Mouse (Mus musculus): ENCODE measurements at regions not wholly inside any gene's neighbourhood (a gene's known extent, or its start where the extent isn't known, plus 50 kb on each side); places are given as distances from the start of the nearest gene placed in this dataset.

DNA sequence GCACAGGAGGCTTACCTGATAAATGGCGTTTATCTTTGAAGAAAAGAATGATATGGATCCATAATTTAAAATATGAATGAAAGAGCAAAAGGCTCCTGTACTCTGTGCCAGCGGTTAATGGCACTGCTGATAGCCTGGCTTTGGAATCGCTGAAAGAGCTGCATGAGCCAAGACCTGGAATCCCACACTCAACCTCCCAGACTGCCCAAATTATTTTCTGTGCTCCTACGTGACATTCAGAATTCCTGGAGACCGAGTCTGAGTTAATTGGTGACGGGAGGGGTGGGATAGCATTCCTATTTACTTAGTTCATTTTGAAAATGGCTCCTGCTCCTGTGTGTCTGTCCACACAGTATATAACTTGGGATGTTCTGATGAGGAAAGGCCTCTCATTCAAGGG is 129.0 kb upstream of the Dyrk2 start:
- Histone ChIP-seq H3K27me3 (ENCODE audit: control insufficient read depth, insufficient read depth, low read length) (no peaks in the 10 kb centered on the region), H3K27ac (ENCODE audit: low read depth, low read length) (no peak overlapping the region), H3K36me3 (ENCODE audit: control insufficient read depth, insufficient read depth, low read length) (no peaks in the 10 kb centered on the region), H3K9ac (ENCODE audit: low read depth, low read length) (no peak overlapping the region), H3K4me2 (replicated peaks; ENCODE audit: low read depth, low read length) (no peak overlapping the region), H3K9me3 (ENCODE audit: control insufficient read depth, low read length) (no peaks in the 10 kb centered on the region), H3K4me3 (ENCODE audit: low read length) (no peak overlapping the region), H3K4me1 (ENCODE audit: control insufficient read depth, insufficient read depth, low read length) (no peaks in the 10 kb centered on the region)
- no peak for ATAC-seq (ENCODE audit: low FRiP score, low TSS enrichment)
- 82% methylated on average over 6 of the region's 6 CpGs for WGBS

DNA sequence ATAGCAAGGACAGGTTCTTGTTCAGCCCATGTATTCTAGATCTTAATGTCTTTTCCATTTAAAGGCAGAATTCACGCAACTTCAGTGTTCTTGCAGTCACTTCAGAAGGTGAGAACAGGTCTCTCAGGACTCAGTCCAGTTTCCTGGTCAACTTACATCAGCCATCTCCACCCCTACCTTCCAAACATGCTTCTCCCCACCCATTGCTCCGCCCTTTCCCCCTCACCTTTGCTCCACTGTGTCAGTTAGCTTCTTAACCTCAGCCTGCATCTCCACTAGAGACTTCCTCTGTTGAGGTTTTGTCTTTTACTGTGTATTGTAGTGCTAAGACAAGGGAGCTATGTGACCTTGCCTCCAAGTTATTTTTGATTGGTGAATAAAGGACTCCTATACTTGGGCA is 127.0 kb upstream of the Dyrk2 start:
- H3K36me3 ChIP-seq (ENCODE audit: control insufficient read depth, insufficient read depth, low read length) = no peaks in the 10 kb centered on the region
- no peaks in the 10 kb centered on the region for H3K4me1 ChIP-seq (ENCODE audit: control insufficient read depth, insufficient read depth, low read length)
- H3K9me3 ChIP-seq (ENCODE audit: control insufficient read depth, low read length) = no peaks in the 10 kb centered on the region
- no peak for ATAC-seq (ENCODE audit: low FRiP score, low TSS enrichment)
- no peak overlapping the region for H3K27ac ChIP-seq (ENCODE audit: low read depth, low read length)
- no peaks in the 10 kb centered on the region for H3K27me3 ChIP-seq (ENCODE audit: control insufficient read depth, insufficient read depth, low read length)
- H3K4me3 ChIP-seq (ENCODE audit: low read length) = no peak overlapping the region
- no peak overlapping the region for H3K9ac ChIP-seq (ENCODE audit: low read depth, low read length)
- WGBS = 98% methylated on average over 2 of the region's 2 CpGs
- H3K4me2 ChIP-seq (replicated peaks; ENCODE audit: low read depth, low read length) = no peak overlapping the region

DNA sequence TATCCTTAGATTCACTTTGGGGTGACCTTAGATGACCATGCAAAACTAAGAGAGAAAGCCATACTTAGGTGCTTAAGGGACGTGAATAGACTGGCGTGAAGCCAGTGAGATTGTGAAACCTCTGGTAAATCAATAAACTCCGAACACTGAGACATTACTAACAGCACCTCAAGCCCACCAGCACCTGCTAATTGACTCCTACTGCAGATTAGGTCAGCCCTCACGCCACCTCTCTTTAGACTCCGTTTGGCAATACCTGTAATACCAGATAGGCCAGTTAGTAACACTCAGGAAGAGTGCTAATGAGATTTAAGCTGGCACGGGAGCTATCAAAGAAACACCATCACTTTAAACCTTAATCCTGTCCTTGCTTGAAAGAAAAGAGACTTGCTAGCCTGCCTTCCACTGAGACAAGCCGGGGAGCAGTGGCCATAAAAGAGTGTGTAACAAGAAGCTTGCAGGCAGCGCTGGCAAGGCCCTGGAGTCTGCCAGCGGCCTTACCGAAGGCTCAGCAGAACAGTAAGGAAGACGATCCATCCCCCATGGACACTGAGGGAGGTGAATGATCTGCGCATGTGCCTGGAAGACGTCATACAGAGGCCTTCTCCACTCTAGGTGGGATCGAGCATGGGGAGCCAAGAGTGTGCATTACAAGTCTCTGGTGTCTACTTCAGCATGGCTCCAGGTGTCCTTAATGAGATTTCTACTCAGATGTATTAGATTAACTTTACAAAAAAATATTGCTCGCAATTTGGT is 124.0 kb upstream of the Dyrk2 start:
- ATAC-seq (ENCODE audit: low FRiP score, low TSS enrichment) = no peak
- Histone ChIP-seq H3K4me1 (ENCODE audit: control insufficient read depth, insufficient read depth, low read length) (no peaks in the 10 kb centered on the region), H3K9ac (ENCODE audit: low read depth, low read length) (no peak overlapping the region), H3K36me3 (ENCODE audit: control insufficient read depth, insufficient read depth, low read length) (no peaks in the 10 kb centered on the region), H3K27ac (ENCODE audit: low read depth, low read length) (no peak overlapping the region), H3K4me3 (ENCODE audit: low read length) (no peak overlapping the region), H3K4me2 (replicated peaks; ENCODE audit: low read depth, low read length) (no peak overlapping the region), H3K27me3 (ENCODE audit: control insufficient read depth, insufficient read depth, low read length) (no peaks in the 10 kb centered on the region), H3K9me3 (ENCODE audit: control insufficient read depth, low read length) (no peaks in the 10 kb centered on the region)
- WGBS = 51% methylated on average over 15 of the region's 15 CpGs

DNA sequence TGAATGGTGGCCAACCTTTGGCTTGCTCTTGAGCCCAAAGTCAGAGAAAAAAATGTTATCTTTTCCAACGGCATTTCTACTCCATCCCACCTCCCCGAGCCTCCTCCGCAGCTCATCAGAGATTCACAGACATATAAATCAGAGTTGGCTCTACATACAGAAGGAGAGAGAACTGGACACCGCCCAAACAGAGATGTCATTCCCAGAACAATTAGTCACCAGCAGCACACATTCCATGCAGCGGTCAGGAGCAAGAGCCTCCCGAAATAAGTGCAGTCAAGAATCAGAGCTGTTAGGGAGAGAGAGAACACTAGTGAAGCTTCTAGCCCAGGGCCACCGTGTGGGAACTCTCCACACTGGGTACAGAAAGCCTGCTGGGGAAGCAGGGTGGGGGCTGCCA is 121.2 kb upstream of the Dyrk2 start:
- Histone ChIP-seq H3K27me3 (ENCODE audit: control insufficient read depth, insufficient read depth, low read length) (no peaks in the 10 kb centered on the region), H3K4me1 (ENCODE audit: control insufficient read depth, insufficient read depth, low read length) (no peaks in the 10 kb centered on the region), H3K9ac (ENCODE audit: low read depth, low read length) (no peak overlapping the region), H3K4me3 (ENCODE audit: low read length) (no peak overlapping the region), H3K9me3 (ENCODE audit: control insufficient read depth, low read length) (no peaks in the 10 kb centered on the region), H3K36me3 (ENCODE audit: control insufficient read depth, insufficient read depth, low read length) (no peaks in the 10 kb centered on the region), H3K27ac (ENCODE audit: low read depth, low read length) (no peak overlapping the region), H3K4me2 (replicated peaks; ENCODE audit: low read depth, low read length) (no peak overlapping the region)
- 51% methylated on average over 7 of the region's 7 CpGs for WGBS
- ATAC-seq (ENCODE audit: low FRiP score, low TSS enrichment) = no peak

DNA sequence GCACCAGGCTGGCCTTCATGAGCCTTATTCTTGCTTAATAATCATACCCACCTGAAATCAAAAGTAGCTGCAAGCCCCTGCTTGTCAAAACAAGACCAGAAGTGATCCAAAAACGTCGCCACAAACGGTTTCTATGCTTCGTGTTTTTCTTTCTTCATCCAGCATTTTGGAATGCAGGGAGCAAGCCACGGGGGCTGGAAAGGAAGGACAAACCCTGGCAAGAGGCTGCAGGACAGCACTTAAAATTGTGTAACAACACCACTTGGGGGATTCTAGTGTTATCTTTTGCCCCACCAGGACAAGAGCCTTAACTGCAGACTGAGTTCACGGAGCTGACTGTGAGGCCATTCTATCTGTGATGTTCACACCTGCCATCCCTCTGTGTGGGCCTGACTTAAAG is 120.5 kb upstream of the Dyrk2 start:
- Histone ChIP-seq H3K4me1 (ENCODE audit: control insufficient read depth, insufficient read depth, low read length) (no peaks in the 10 kb centered on the region), H3K27ac (ENCODE audit: low read depth, low read length) (no peak overlapping the region), H3K4me2 (replicated peaks; ENCODE audit: low read depth, low read length) (no peak overlapping the region), H3K27me3 (ENCODE audit: control insufficient read depth, insufficient read depth, low read length) (no peaks in the 10 kb centered on the region), H3K9me3 (ENCODE audit: control insufficient read depth, low read length) (no peaks in the 10 kb centered on the region), H3K4me3 (ENCODE audit: low read length) (no peak overlapping the region), H3K36me3 (ENCODE audit: control insufficient read depth, insufficient read depth, low read length) (no peaks in the 10 kb centered on the region), H3K9ac (ENCODE audit: low read depth, low read length) (no peak overlapping the region)
- ATAC-seq (ENCODE audit: low FRiP score, low TSS enrichment) = no peak
- WGBS = 79% methylated on average over 6 of the region's 6 CpGs

DNA sequence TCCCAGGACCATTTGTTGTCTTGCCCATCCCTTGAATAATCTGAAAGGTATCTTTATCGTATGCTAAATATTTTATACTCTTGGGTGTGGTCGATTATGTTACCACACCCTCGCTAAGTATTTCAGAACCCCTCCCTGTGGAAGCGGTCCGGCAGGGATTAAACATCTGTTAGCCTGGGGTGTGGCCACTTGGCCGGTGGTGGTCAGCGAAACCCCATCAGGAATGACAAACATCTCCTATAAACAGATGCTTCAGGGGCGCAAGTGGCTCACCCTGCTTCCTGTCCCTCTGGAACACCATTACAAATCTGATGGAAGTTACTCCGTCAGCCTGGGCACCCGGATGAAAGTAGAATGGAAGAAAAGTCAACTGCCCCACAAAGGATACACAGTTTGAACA is 119.8 kb upstream of the Dyrk2 start:
- Histone ChIP-seq H3K9me3 (ENCODE audit: control insufficient read depth, low read length) (no peaks in the 10 kb centered on the region), H3K4me3 (ENCODE audit: low read length) (no peak overlapping the region), H3K27me3 (ENCODE audit: control insufficient read depth, insufficient read depth, low read length) (no peaks in the 10 kb centered on the region), H3K4me1 (ENCODE audit: control insufficient read depth, insufficient read depth, low read length) (no peaks in the 10 kb centered on the region), H3K9ac (ENCODE audit: low read depth, low read length) (no peak overlapping the region), H3K27ac (ENCODE audit: low read depth, low read length) (no peak overlapping the region), H3K4me2 (replicated peaks; ENCODE audit: low read depth, low read length) (no peak overlapping the region), H3K36me3 (ENCODE audit: control insufficient read depth, insufficient read depth, low read length) (no peaks in the 10 kb centered on the region)
- ATAC-seq (ENCODE audit: low FRiP score, low TSS enrichment) = peak; percentile 20; the same call in 1 of the 2 replicates
- 83% methylated on average over 10 of the region's 10 CpGs for WGBS

DNA sequence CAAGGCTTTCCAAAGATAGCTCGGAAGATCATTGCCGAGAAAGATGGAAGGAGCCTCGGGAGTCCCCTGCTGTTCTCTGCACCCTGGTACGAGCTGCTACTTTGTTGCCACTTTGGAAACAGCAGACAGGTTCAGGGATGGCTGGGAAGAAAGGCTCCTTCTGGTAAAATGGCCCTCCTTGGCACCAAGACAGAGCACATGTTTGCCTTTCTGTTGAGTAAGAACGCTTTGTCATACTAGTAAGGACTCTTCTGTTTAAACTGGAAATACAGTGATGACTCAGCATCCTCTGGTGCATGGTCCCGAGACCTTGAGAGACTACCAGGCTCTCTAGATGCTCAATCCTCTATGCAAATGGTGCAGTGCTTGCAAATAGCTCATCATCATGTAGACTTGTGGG is 118.2 kb upstream of the Dyrk2 start:
- no peak overlapping the region for H3K9ac ChIP-seq (ENCODE audit: low read depth, low read length)
- WGBS = 87% methylated on average over 6 of the region's 6 CpGs

DNA sequence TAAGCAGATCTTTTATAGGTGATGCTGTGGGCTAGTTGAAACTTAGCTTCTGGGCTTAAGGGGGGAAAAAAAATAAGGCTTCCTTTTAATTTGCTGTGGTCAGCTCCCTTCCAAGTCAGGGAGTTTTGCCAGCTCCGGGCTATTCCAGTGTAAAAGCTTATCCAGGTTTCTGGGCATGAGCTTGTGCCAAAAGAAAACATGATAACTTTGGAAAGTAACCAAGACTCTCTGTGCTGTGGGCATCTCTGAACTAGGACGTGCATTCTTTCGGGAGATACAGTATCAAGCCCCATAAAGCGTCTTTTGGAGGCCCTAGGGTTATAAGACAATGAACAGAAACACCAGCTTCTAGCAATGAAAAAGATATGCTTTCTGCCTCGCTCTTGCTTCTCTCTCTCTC is 114.6 kb upstream of the Dyrk2 start:
- no peak for ATAC-seq (ENCODE audit: low FRiP score, low TSS enrichment)
- Histone ChIP-seq H3K9me3 (ENCODE audit: control insufficient read depth, low read length) (peaks cover 4% of the 10 kb centered on the region; the same call in 1 of the 2 replicates), H3K36me3 (ENCODE audit: control insufficient read depth, insufficient read depth, low read length) (no peaks in the 10 kb centered on the region), H3K27me3 (ENCODE audit: control insufficient read depth, insufficient read depth, low read length) (no peaks in the 10 kb centered on the region), H3K4me1 (ENCODE audit: control insufficient read depth, insufficient read depth, low read length) (no peaks in the 10 kb centered on the region), H3K4me2 (replicated peaks; ENCODE audit: low read depth, low read length) (no peak overlapping the region), H3K9ac (ENCODE audit: low read depth, low read length) (no peak overlapping the region), H3K4me3 (ENCODE audit: low read length) (no peak overlapping the region), H3K27ac (ENCODE audit: low read depth, low read length) (no peak overlapping the region)
- 90% methylated on average over 5 of the region's 5 CpGs for WGBS

More for the DNA sequence above, 118.2 kb upstream of the Dyrk2 start:
- Histone ChIP-seq H3K4me2 (replicated peaks; ENCODE audit: low read depth, low read length) (no peak overlapping the region), H3K36me3 (ENCODE audit: control insufficient read depth, insufficient read depth, low read length) (no peaks in the 10 kb centered on the region), H3K4me3 (ENCODE audit: low read length) (no peak overlapping the region), H3K27ac (ENCODE audit: low read depth, low read length) (no peak overlapping the region), H3K9me3 (ENCODE audit: control insufficient read depth, low read length) (peaks cover 4% of the 10 kb centered on the region; the same call in 1 of the 2 replicates), H3K27me3 (ENCODE audit: control insufficient read depth, insufficient read depth, low read length) (no peaks in the 10 kb centered on the region), H3K4me1 (ENCODE audit: control insufficient read depth, insufficient read depth, low read length) (no peaks in the 10 kb centered on the region)
- ATAC-seq (ENCODE audit: low FRiP score, low TSS enrichment) = no peak

DNA sequence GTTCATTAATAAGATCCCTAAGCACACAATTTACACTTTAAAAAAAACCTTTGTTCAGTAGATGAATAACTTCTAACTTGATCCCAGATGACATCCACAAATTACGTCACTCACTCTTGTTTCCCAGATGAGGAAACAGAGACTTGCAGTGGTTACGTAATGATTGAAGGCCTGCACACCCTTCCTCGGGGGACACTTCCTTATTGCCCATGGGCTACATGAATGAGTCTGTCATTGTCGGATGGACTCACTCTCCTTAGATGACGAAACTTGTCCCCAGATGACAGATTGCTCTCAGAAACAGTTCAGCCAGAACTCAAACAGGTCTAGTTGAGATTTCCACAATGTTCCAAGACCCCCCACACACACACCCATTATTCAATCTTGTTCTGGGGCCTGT is 111.4 kb upstream of the Dyrk2 start:
- Histone ChIP-seq H3K27me3 (ENCODE audit: control insufficient read depth, insufficient read depth, low read length) (no peaks in the 10 kb centered on the region), H3K9ac (ENCODE audit: low read depth, low read length) (no peak overlapping the region), H3K4me2 (replicated peaks; ENCODE audit: low read depth, low read length) (no peak overlapping the region), H3K36me3 (ENCODE audit: control insufficient read depth, insufficient read depth, low read length) (no peaks in the 10 kb centered on the region), H3K27ac (ENCODE audit: low read depth, low read length) (no peak overlapping the region), H3K4me1 (ENCODE audit: control insufficient read depth, insufficient read depth, low read length) (no peaks in the 10 kb centered on the region), H3K9me3 (ENCODE audit: control insufficient read depth, low read length) (peaks cover 4% of the 10 kb centered on the region; the same call in 1 of the 2 replicates), H3K4me3 (ENCODE audit: low read length) (no peak overlapping the region)
- WGBS = 80% methylated on average over 5 of the region's 5 CpGs
- no peak for ATAC-seq (ENCODE audit: low FRiP score, low TSS enrichment)
